Mouse (Mus musculus): Measurements from ENCODE around the gene Cwf19l1. TPM values are rescaled to one million over a fixed set of nuclear protein-coding genes. Genes with fewer than 3 reads are reported as not detected.
"Not testable (repeated sequence)": the region's sequence is repeated elsewhere in the genome, so short reads cannot be mapped to it uniquely, and the experiment has no call there.

Cwf19l1 gene
- polyA plus RNA-seq, 1 experiment from 2014 or later = 27.3 TPM

DNA sequence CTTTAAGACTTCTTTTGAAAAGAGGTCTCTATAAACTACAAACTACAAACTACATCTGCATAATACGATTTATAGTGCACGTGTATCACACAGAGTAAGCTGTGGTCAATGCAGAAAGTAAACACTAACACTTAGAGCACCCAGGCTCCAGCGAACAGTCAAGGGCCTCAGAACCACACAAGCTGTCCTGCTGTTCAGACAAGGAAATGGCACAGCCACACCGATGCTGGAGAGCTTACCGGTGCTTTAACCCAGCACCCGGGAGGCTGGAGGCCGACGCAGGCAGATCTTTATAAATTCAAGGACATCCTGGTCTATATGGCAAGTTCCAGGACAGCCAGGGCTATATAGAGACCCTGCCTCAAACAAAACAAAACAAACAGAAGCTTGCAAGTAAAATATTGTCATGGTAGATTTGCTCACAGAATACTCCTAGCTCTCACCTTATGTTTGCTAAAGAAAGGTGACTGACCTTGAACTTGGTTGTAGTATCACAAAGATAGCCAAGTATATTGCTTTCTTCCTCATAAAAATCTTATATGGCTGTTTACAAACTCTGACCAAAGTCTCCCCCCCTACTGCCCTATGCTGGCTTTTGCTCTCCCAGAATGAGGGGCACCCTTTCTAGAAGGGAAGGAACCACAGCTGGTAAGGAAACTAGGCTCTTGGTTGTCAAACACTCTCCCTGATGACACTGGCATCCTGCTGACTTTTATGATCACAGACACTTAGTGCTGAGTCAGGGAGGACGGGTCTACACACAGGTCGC, 7.8 kb downstream of the Cwf19l1 start:
- peak overlapping the region; percentile 48; the same call in 1 of the 2 replicates for H3K27ac ChIP-seq (ENCODE audit: low read length)
- H3K4me1 ChIP-seq (ENCODE audit: control insufficient read depth, insufficient read depth, low read length) = no peaks in the 10 kb centered on the region
- no peaks in the 10 kb centered on the region for H3K9me3 ChIP-seq (ENCODE audit: control insufficient read depth, low read length)
- no peaks in the 10 kb centered on the region for H3K27me3 ChIP-seq (replicated peaks; ENCODE audit: control insufficient read depth, insufficient read depth, low read length)
- no peak overlapping the region for H3K9ac ChIP-seq (ENCODE audit: low read depth, low read length)
- 71% methylated on average over 10 of the region's 10 CpGs for WGBS
- peaks cover 22% of the 10 kb centered on the region for H3K36me3 ChIP-seq (ENCODE audit: control insufficient read depth, insufficient read depth, low read length)
- H3K4me2 ChIP-seq (ENCODE audit: low read depth, low read length) = no peak overlapping the region
- no peak overlapping the region for H3K4me3 ChIP-seq (ENCODE audit: low read length)
- ATAC-seq = peak; percentile 82

DNA sequence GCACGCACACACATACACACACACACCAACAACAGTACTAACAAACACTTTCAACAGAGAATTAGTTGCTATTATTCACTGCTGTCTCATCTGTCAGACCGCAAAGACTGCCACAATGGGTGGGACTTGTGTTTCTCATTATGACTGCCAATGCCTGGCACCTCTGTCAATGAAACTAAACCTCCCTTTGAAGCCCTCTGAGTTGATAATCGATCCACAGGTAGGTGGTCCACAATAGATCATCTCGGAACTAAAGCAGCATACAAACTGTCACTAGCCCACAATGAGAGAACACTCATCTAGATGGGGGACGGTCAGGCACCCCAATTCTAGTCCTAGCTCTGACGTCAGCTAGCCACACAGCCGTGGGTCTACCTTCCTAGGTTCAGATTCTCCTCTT, 14.5 kb downstream of the Cwf19l1 start:
- no peak overlapping the region for H3K27ac ChIP-seq (ENCODE audit: low read length)
- WGBS = 92% methylated on average over 7 of the region's 7 CpGs
- no peak overlapping the region for H3K4me3 ChIP-seq (ENCODE audit: low read length)
- H3K9ac ChIP-seq (ENCODE audit: low read depth, low read length) = no peak overlapping the region
- no peaks in the 10 kb centered on the region for H3K27me3 ChIP-seq (replicated peaks; ENCODE audit: control insufficient read depth, insufficient read depth, low read length)
- H3K9me3 ChIP-seq (ENCODE audit: control insufficient read depth, low read length) = no peaks in the 10 kb centered on the region
- peaks cover 21% of the 10 kb centered on the region for H3K36me3 ChIP-seq (ENCODE audit: control insufficient read depth, insufficient read depth, low read length)
- no peak overlapping the region for H3K4me2 ChIP-seq (ENCODE audit: low read depth, low read length)
- no peak for ATAC-seq
- no peaks in the 10 kb centered on the region for H3K4me1 ChIP-seq (ENCODE audit: control insufficient read depth, insufficient read depth, low read length)

GRCm38 (mm10) chr19:44120686-44121085, 15.0 kb downstream of the Cwf19l1 start:
- H3K36me3 ChIP-seq (ENCODE audit: control insufficient read depth, insufficient read depth, low read length) = peaks cover 21% of the 10 kb centered on the region

DNA sequence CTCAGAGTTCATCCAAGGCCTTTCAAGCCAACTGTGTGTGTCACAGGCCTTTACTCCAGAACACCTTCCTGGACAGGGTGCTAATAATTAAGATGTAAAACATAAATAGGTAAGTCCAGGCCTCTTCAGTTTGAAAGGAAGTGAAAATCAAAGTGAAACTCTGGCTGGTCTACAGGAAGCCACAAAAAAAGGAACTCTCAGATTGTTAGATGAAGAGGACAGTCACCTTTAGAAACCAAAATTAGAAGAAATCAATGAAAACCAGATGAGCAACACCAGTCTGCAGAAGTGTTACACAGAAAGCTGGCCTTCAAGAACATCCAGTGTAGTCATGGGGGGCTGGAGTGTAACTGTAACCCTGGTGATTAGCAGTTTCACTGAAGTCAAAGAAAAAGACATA, 17.9 kb downstream of the Cwf19l1 start:
- H3K9me3 ChIP-seq (ENCODE audit: control insufficient read depth, low read length) = no peaks in the 10 kb centered on the region
- H3K4me2 ChIP-seq (ENCODE audit: low read depth, low read length) = no peak overlapping the region
- no peak for ATAC-seq
- H3K4me3 ChIP-seq (ENCODE audit: low read length) = no peak overlapping the region
- no peak overlapping the region for H3K27ac ChIP-seq (ENCODE audit: low read length)
- H3K36me3 ChIP-seq (ENCODE audit: control insufficient read depth, insufficient read depth, low read length) = peaks cover 8% of the 10 kb centered on the region; the same call in 1 of the 2 replicates
- H3K4me1 ChIP-seq (ENCODE audit: control insufficient read depth, insufficient read depth, low read length) = no peaks in the 10 kb centered on the region
- no peak overlapping the region for H3K9ac ChIP-seq (ENCODE audit: low read depth, low read length)
- H3K27me3 ChIP-seq (replicated peaks; ENCODE audit: control insufficient read depth, insufficient read depth, low read length) = no peaks in the 10 kb centered on the region

More at GRCm38 (mm10) chr19:44120686-44121085, 15.0 kb downstream of the Cwf19l1 start:
- H3K4me3 ChIP-seq (ENCODE audit: low read length); H3K4me1 ChIP-seq (ENCODE audit: control insufficient read depth, insufficient read depth, low read length); ATAC-seq; H3K9ac ChIP-seq (ENCODE audit: low read depth, low read length); H3K27ac ChIP-seq (ENCODE audit: low read length); H3K27me3 ChIP-seq (replicated peaks; ENCODE audit: control insufficient read depth, insufficient read depth, low read length); H3K9me3 ChIP-seq (ENCODE audit: control insufficient read depth, low read length); H3K4me2 ChIP-seq (ENCODE audit: low read depth, low read length): not testable (repeated sequence)
- 88% methylated on average over 7 of the region's 9 CpGs for WGBS

- no peak overlapping the region for H3K4me3 ChIP-seq (ENCODE audit: low read length)
- no peak overlapping the region for H3K9ac ChIP-seq (ENCODE audit: low read depth, low read length)
- H3K4me2 ChIP-seq (ENCODE audit: low read depth, low read length) = no peak overlapping the region
- H3K27me3 ChIP-seq (replicated peaks; ENCODE audit: control insufficient read depth, insufficient read depth, low read length) = no peaks in the 10 kb centered on the region
- H3K4me1 ChIP-seq (ENCODE audit: control insufficient read depth, insufficient read depth, low read length) = 0 out of 2 replicates have a peak, but pooled peaks cover 3% of the 10 kb centered on the region
- ATAC-seq = no peak
- no peaks in the 10 kb centered on the region for H3K9me3 ChIP-seq (ENCODE audit: control insufficient read depth, low read length)
- whole genome bisulfite sequencing = 65% methylated on average over 7 of the region's 7 CpGs
- H3K27ac ChIP-seq (ENCODE audit: low read length) = no peak overlapping the region
- H3K36me3 ChIP-seq (ENCODE audit: control insufficient read depth, insufficient read depth, low read length) = 0 out of 2 replicates have a peak, but pooled peaks cover 7% of the 10 kb centered on the region
These were observed 24.0 kb downstream of the Cwf19l1 start for GRCm38 (mm10) chr19:44111706-44112105.

DNA sequence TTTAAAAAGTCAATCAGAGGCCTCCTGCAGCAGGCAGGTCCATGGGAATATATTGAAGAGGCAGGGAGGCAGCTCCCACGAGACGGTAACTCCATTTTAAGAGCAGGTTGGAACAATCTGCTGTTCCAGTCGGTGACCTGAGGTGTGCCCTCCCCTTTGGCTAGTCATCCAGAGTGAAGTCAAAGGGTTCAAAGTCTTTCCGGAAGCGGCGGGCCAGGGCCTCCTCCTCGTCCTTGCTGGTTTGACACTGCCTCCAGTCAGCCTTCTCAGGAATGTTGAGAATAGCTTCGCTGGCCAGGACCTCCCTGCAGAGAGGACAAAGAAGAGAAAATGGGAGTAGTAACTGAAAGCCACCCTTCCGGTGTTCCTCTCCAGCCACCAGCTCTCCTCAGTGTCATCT, 25.3 kb downstream of the Cwf19l1 start:
- Histone ChIP-seq H3K9me3 (ENCODE audit: control insufficient read depth, low read length) (no peaks in the 10 kb centered on the region), H3K27ac (ENCODE audit: low read length) (peak overlapping the region; percentile 38), H3K4me2 (ENCODE audit: low read depth, low read length) (no peak overlapping the region), H3K27me3 (replicated peaks; ENCODE audit: control insufficient read depth, insufficient read depth, low read length) (no peaks in the 10 kb centered on the region), H3K4me1 (ENCODE audit: control insufficient read depth, insufficient read depth, low read length) (peaks cover 9% of the 10 kb centered on the region; the same call in 1 of the 2 replicates), H3K36me3 (ENCODE audit: control insufficient read depth, insufficient read depth, low read length) (0 out of 2 replicates have a peak, but pooled peaks cover 7% of the 10 kb centered on the region), H3K4me3 (ENCODE audit: low read length) (no peak overlapping the region), H3K9ac (ENCODE audit: low read depth, low read length) (no peak overlapping the region)
- 0 out of 2 replicates have a peak, but pooled peaks have one; percentile 28 for ATAC-seq
- WGBS = 81% methylated on average over 9 of the region's 9 CpGs

GRCm38 (mm10) chr19:44108996-44109395, 26.7 kb downstream of the Cwf19l1 start:
- ATAC-seq = no peak
- Histone ChIP-seq H3K4me2 (ENCODE audit: low read depth, low read length) (no peak overlapping the region), H3K27me3 (replicated peaks; ENCODE audit: control insufficient read depth, insufficient read depth, low read length) (no peaks in the 10 kb centered on the region), H3K36me3 (ENCODE audit: control insufficient read depth, insufficient read depth, low read length) (0 out of 2 replicates have a peak, but pooled peaks cover 6% of the 10 kb centered on the region), H3K4me3 (ENCODE audit: low read length) (no peak overlapping the region), H3K4me1 (ENCODE audit: control insufficient read depth, insufficient read depth, low read length) (peaks cover 9% of the 10 kb centered on the region; the same call in 1 of the 2 replicates), H3K9me3 (ENCODE audit: control insufficient read depth, low read length) (no peaks in the 10 kb centered on the region), H3K9ac (ENCODE audit: low read depth, low read length) (no peak overlapping the region), H3K27ac (ENCODE audit: low read length) (no peak overlapping the region)

DNA sequence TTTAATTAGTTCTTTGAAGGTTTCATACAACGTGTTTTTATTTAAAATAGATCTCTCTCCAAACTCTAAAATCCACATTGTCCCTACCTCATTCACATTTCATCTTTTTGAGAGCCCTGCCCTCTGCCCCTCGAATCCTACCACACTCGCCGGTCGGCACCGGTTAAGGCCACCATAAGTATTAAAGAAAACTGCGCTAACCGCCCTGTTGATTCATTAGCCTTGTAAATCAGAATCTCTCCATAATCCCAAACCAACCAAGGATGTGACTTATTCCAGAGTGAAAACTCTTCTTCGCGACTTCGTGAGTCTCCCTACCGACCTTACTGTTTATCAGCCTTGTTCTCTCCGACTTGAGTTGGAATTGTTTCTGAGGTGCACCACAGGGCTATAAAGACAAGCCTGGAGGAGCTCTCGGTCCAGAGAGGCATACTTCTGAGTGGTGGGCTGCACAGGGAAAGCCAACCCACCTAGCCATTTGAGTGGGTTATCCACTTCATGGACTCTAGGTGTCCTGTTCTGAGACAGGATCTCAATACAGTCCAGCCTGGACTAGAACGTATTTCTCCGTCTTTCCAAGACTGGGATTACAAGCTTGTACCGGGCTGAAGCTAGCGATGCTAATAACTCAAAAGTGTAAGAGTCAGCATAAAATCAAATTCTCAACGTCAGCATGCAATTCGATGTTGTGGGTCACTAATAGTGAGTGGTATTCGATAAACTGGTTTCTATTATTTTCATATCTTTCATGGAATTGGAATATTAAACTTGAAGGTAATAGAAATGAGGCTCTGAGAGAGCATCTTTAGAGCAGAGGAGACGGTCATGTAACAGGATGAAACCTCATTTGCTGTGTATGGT, 27.8 kb downstream of the Cwf19l1 start:
- H3K36me3 ChIP-seq (ENCODE audit: control insufficient read depth, insufficient read depth, low read length) = 0 out of 2 replicates have a peak, but pooled peaks cover 6% of the 10 kb centered on the region
- WGBS = 27% methylated on average over 22 of the region's 22 CpGs
- H3K9me3 ChIP-seq (ENCODE audit: control insufficient read depth, low read length) = no peaks in the 10 kb centered on the region
- H3K4me1 ChIP-seq (ENCODE audit: control insufficient read depth, insufficient read depth, low read length) = peaks cover 9% of the 10 kb centered on the region; the same call in 1 of the 2 replicates
- H3K27ac ChIP-seq (ENCODE audit: low read length) = no peak overlapping the region
- no peaks in the 10 kb centered on the region for H3K27me3 ChIP-seq (replicated peaks; ENCODE audit: control insufficient read depth, insufficient read depth, low read length)
- H3K9ac ChIP-seq (ENCODE audit: low read depth, low read length) = peak overlapping the region; percentile 68
- peak overlapping the region; percentile 83 for H3K4me2 ChIP-seq (ENCODE audit: low read depth, low read length)
- ATAC-seq = peak; percentile 39; the same call in 1 of the 2 replicates
- H3K4me3 ChIP-seq (ENCODE audit: low read length) = peak overlapping the region; percentile 95
